Mouse (Mus musculus) lung, postnatal 0 days (tissue): ENCODE measurements around the gene Gm9887.

Experiments used
- CTCF ChIP-seq: IDR thresholded peaks from 2 replicates; pipeline ENCODE4 v1.5.1; 2016; ENCODE audit warnings: antibody characterized with exemption, mild to moderate bottlenecking
- EP300 ChIP-seq: IDR thresholded peaks from 2 replicates; pipeline ENCODE4 v1.6.1; 2016; ENCODE audit warnings: antibody characterized with exemption, mild to moderate bottlenecking, control low read depth

- no peak for TF ChIP-seq EP300
- TF ChIP-seq CTCF = no peak
Measured at GRCm38 (mm10) chr12:69402100-69402499, 29.8 kb upstream of the Gm9887 start.
